Mouse (Mus musculus): ENCODE data around the gene Spink2. TPM values are rescaled to one million over a fixed set of nuclear protein-coding genes. Genes with fewer than 3 reads are reported as not detected.

The Spink2 gene
- total RNA-seq, 2 experiments from 2014 or later: not detected

Other genes starting within 250 kb of the Spink2 start
- 10 to 100 TPM; 42.6 to 50.3 TPM for gene Srp72, start 236.8 kb downstream of the Spink2 start, total RNA-seq (2021)
- not detected for gene Arl9, start 207.4 kb downstream of the Spink2 start, total RNA-seq (2021)
- gene Thegl, start 195.4 kb downstream of the Spink2 start, total RNA-seq (2021): not detected
- 1 to 10 TPM; 2.6 to 3.3 TPM for gene Hopx, start 96.3 kb downstream of the Spink2 start, total RNA-seq (2021)
- gene Rest, start 54.0 kb upstream of the Spink2 start, total RNA-seq (2021): 10 to 100 TPM in 1 of 2 experiments, 1 to 10 TPM in 1; 9.5 to 10.4 TPM
- gene Noa1, start 98.6 kb upstream of the Spink2 start, total RNA-seq (2021): 10 to 100 TPM; 15.3 to 15.9 TPM
- gene Polr2b, start 98.7 kb upstream of the Spink2 start, total RNA-seq (2021): 10 to 100 TPM; 24.6 to 27.7 TPM
- 10 to 100 TPM; 63.6 to 75.9 TPM for gene Igfbp7, start 196.6 kb upstream of the Spink2 start, total RNA-seq (2021)